Mouse (Mus musculus) MEL (cell line): ENCODE measurements around the gene Krtap5-5.

Experiments
- CTCF ChIP-seq, 3 experiments: IDR thresholded peaks in 2 of 3; conservative IDR thresholded peaks in 1 of 3; 2 replicates each; pipeline ENCODE4 v1.5.1; 2011 to 2012; ENCODE audit warnings: low read length in 3 of 3, low read depth in 2 of 3, mild to moderate bottlenecking in 2 of 3, improper control_type of control experiment in 1 of 3, inconsistent platforms in 1 of 3, mixed read lengths in 1 of 3, moderate library complexity in 1 of 3; ENCODE audit not compliant: control insufficient read depth in 1 of 3, insufficient read depth in 1 of 3, poor library complexity in 1 of 3, severe bottlenecking in 1 of 3
- EP300 ChIP-seq, 2 experiments: IDR thresholded peaks; 2 replicates each; pipeline ENCODE4 v1.6.1; 2011; ENCODE audit warnings: improper control_type of control experiment in 2 of 2, low read length in 2 of 2, low read depth in 1 of 2, mild to moderate bottlenecking in 1 of 2
- ETS1 ChIP-seq: IDR thresholded peaks from 2 replicates; pipeline ENCODE4 v1.6.1; 2012; ENCODE audit warnings: low read depth, mild to moderate bottlenecking, inconsistent platforms, low read length, improper control_type of control experiment, moderate library complexity
- JUND ChIP-seq: IDR thresholded peaks from 2 replicates; pipeline ENCODE4 v1.6.1; 2011; ENCODE audit warnings: low read depth, mild to moderate bottlenecking, improper control_type of control experiment, low read length
- KAT2A ChIP-seq: conservative IDR thresholded peaks from 2 replicates; pipeline ENCODE4 v1.6.1; 2012; ENCODE audit warnings: low read depth, low read length, improper control_type of control experiment, inconsistent platforms
- MAFK ChIP-seq: IDR thresholded peaks from 2 replicates; pipeline ENCODE4 v1.6.1; 2011; ENCODE audit warnings: low read depth, mild to moderate bottlenecking, low read length, improper control_type of control experiment, borderline replicate concordance
- MAZ ChIP-seq: IDR thresholded peaks from 2 replicates; pipeline ENCODE4 v1.6.1; 2012; ENCODE audit warnings: low read depth, mild to moderate bottlenecking, inconsistent platforms, low read length, improper control_type of control experiment
- MXI1 ChIP-seq: IDR thresholded peaks from 2 replicates; pipeline ENCODE4 v1.6.1; 2011; ENCODE audit warnings: mild to moderate bottlenecking, low read depth, low read length, improper control_type of control experiment
- POLR2A ChIP-seq, 2 experiments: IDR thresholded peaks; 2 replicates each; pipeline ENCODE4 v1.6.1; 2011 to 2012; ENCODE audit warnings: low read length in 2 of 2, mild to moderate bottlenecking in 2 of 2, control low read depth in 1 of 2, improper control_type of control experiment in 1 of 2, low read depth in 1 of 2, moderate library complexity in 1 of 2; ENCODE audit not compliant: control insufficient read depth in 1 of 2, insufficient read depth in 1 of 2, poor library complexity in 1 of 2
- RAD21 ChIP-seq: IDR thresholded peaks from 2 replicates; pipeline ENCODE4 v1.6.1; 2011; ENCODE audit warnings: mild to moderate bottlenecking, low read depth, low read length, improper control_type of control experiment
- TAL1 ChIP-seq: IDR thresholded peaks from 2 replicates; pipeline ENCODE4 v1.6.1; 2012; ENCODE audit warnings: mild to moderate bottlenecking, inconsistent platforms, low read length, moderate library complexity, mixed read lengths
- UBTF ChIP-seq: IDR thresholded peaks from 2 replicates; pipeline ENCODE4 v1.6.1; 2012; ENCODE audit warnings: low read depth, mild to moderate bottlenecking, inconsistent platforms, low read length, improper control_type of control experiment, moderate library complexity, borderline replicate concordance; ENCODE audit not compliant: insufficient read depth
- ZMIZ1 ChIP-seq: IDR thresholded peaks from 2 replicates; pipeline ENCODE4 v1.6.1; 2012; ENCODE audit warnings: low read depth, mild to moderate bottlenecking, inconsistent platforms, low read length, improper control_type of control experiment, moderate library complexity

GRCm38 (mm10) chr7:142224518-142224917 is 5.3 kb downstream of the Krtap5-5 start:
- TF ChIP-seq EP300 (IDR thresholded peaks at IDR 0.05; ENCODE audit: low read depth in 1 of 2, low read length in 2 of 2): no peak
- TF ChIP-seq MAZ: no peak
- no peak for TF ChIP-seq MAFK
- TF ChIP-seq POLR2A (IDR thresholded peaks at IDR 0.05; ENCODE audit: control insufficient read depth in 1 of 2, insufficient read depth in 1 of 2, low read depth in 1 of 2, low read length in 2 of 2, poor library complexity in 1 of 2): no peak
- TF ChIP-seq JUND: no peak
- no peak for TF ChIP-seq ZMIZ1
- no peak for TF ChIP-seq CTCF (IDR thresholded peaks at IDR 0.05 in 2 of 3, conservative IDR thresholded peaks at IDR 0.05 in 1 of 3; ENCODE audit: control insufficient read depth in 1 of 3, insufficient read depth in 1 of 3, low read depth in 2 of 3, low read length in 3 of 3, poor library complexity in 1 of 3, severe bottlenecking in 1 of 3)
- TF ChIP-seq ETS1: no peak
- no peak for TF ChIP-seq RAD21
- TF ChIP-seq UBTF: no peak
- no peak for TF ChIP-seq KAT2A
- TF ChIP-seq TAL1: no peak
- TF ChIP-seq MXI1: no peak
